Comparison of ENCODE assay signal across 8 mouse cellular contexts in the genomic region with DNA sequence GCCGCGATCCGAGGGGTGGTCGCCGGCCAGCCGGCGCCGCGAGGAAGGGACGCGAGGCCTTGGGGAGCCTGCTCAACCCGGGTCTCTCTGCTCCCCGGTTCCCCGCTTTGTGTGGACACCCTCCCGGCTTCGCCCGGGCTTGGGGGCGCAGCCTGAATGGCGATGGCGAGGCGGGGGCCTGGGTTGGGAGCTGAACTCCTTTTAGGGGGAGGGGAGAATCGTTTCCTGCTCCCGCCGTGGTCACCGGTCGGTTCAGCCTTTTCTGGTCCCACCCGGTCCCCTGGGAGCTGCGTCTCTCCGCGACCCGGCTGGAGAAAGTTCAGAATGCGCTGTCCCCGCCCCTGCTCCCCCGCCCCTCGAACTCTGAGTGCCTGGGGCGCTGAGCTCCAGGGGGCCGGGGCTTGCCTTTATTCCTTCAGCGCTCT. TPM values are rescaled to one million over a fixed set of nuclear protein-coding genes. Genes with fewer than 3 reads are reported as not detected.
DNase-seq lines count a peak whose midpoint lies in the region; ATAC-seq and TF ChIP-seq lines count a peak whose summit lies in the region.

No protein-coding gene starts in this region.

- intact Hi-C loops in heart, adult 2 months (cut with DNase I), result loop anchor here (2.0 kb wide), 3 partner anchors 19 to 63 kb away; no protein-coding TSS in a partner anchor

- peak overlapping the region; percentile 80 for H3K4me3 ChIP-seq in heart, adult 2 months
- peak overlapping the region; percentile 83 for H3K4me3 ChIP-seq in kidney, adult 2 months (ENCODE audit: insufficient read depth, low read depth, low read length)
- peak overlapping the region; percentile 56 for H3K4me3 ChIP-seq in liver, embryonic 14.5 days (ENCODE audit: insufficient read depth in 1 of 2, low read depth in 2 of 2, low read length in 2 of 2)
- H3K4me3 ChIP-seq in olfactory bulb, adult 2 months (ENCODE audit: insufficient read depth, low read depth, low read length), result peak overlapping the region; percentile 98

- ATAC-seq in liver, embryonic 14.5 days (ENCODE audit: insufficient read depth), result no peak

- peak; percentile 81 for TF ChIP-seq POLR2A in heart, adult 2 months (IDR thresholded peaks at IDR 0.05; ENCODE audit: insufficient read depth, low read depth, low read length)
- peak; percentile 35 for TF ChIP-seq POLR2A in kidney, adult 2 months (IDR thresholded peaks at IDR 0.05; ENCODE audit: low read depth, low read length)
- no peak for TF ChIP-seq POLR2A in olfactory bulb, adult 2 months (IDR thresholded peaks at IDR 0.05; ENCODE audit: insufficient read depth, low read depth, low read length)

- peaks cover 3% of the 10 kb centered on the region; the same call in 1 of the 2 replicates for H3K79me2 ChIP-seq in heart, adult 2 months (replicated peaks; ENCODE audit: control insufficient read depth, insufficient read depth, low read length)

- peak overlapping the region; percentile 100 for H3K27ac ChIP-seq in heart, adult 2 months
- H3K27ac ChIP-seq in kidney, adult 2 months (ENCODE audit: insufficient read depth, low read depth, low read length), result peak overlapping the region; percentile 95
- no peak overlapping the region for H3K27ac ChIP-seq in liver, embryonic 14.5 days
- peak overlapping the region; percentile 89 for H3K27ac ChIP-seq in olfactory bulb, adult 2 months (ENCODE audit: insufficient read depth, low read depth, low read length)

- DNase-seq in urinary bladder, adult 18-20 months (ENCODE audit: low spot score in 2 of 2), result peak; percentile 44 to 55
- no peak for DNase-seq in urinary bladder, postnatal 10 days (ENCODE audit: low spot score)
- peak; percentile 86 for DNase-seq in embryo, embryonic 11 days
- DNase-seq in heart, adult 2 months, result peak; percentile 91
- DNase-seq in kidney, adult 2 months, result peak; percentile 90
- DNase-seq in liver, embryonic 14.5 days (ENCODE audit: low read depth in 3 of 3, low spot score in 3 of 3), result no peak
- peak; percentile 53 to 59 for DNase-seq in thymus, postnatal 36 days

- under 1% methylated on average over 36 of the region's 38 CpGs for WGBS in heart, adult 2 months
- under 1% methylated on average over 36 of the region's 38 CpGs for WGBS in kidney, adult 2 months
- WGBS in liver, embryonic 14.5 days (ENCODE audit: insufficient replicate concordance), result 1% methylated on average over 38 of the region's 38 CpGs
- under 1% methylated on average over 38 of the region's 38 CpGs for WGBS in olfactory bulb, adult 2 months

- TF ChIP-seq EP300 in heart, adult 2 months (IDR thresholded peaks at IDR 0.05; ENCODE audit: insufficient read depth, low read depth, low read length), result peak; percentile 86; the same call in 1 of the 2 replicates
- TF ChIP-seq EP300 in liver, embryonic 14.5 days (IDR thresholded peaks at IDR 0.05; ENCODE audit: low read depth), result no peak

- peak overlapping the region; percentile 99 for H3K9ac ChIP-seq in heart, adult 2 months (ENCODE audit: low read depth, low read length)
- no peak overlapping the region; the same call in 1 of the 2 replicates for H3K9ac ChIP-seq in liver, embryonic 14.5 days (replicated peaks)

- H3K27me3 ChIP-seq in heart, adult 2 months (ENCODE audit: control insufficient read depth, insufficient read depth, low read length), result no peaks in the 10 kb centered on the region
- H3K27me3 ChIP-seq in kidney, adult 2 months (replicated peaks; ENCODE audit: control insufficient read depth, insufficient read depth, low read length), result no peaks in the 10 kb centered on the region
- H3K27me3 ChIP-seq in liver, embryonic 14.5 days (ENCODE audit: control insufficient read depth, insufficient read depth, low read length), result peaks cover 51% of the 10 kb centered on the region

- no peak for TF ChIP-seq CTCF in heart, adult 2 months (IDR thresholded peaks at IDR 0.05)
- TF ChIP-seq CTCF in kidney, adult 2 months (conservative IDR thresholded peaks at IDR 0.05; ENCODE audit: insufficient read depth, insufficient read length, low read depth, low read length), result no peak
- TF ChIP-seq CTCF in liver, embryonic 14.5 days (IDR thresholded peaks at IDR 0.05; ENCODE audit: low read depth), result no peak
- no peak for TF ChIP-seq CTCF in olfactory bulb, adult 2 months (IDR thresholded peaks at IDR 0.05; ENCODE audit: insufficient read depth, low read depth, low read length)

- H3K4me2 ChIP-seq in liver, embryonic 14.5 days (ENCODE audit: low read depth), result peak overlapping the region; percentile 64

- H3K9me3 ChIP-seq in liver, embryonic 14.5 days (ENCODE audit: control insufficient read depth, low read length), result no peaks in the 10 kb centered on the region

- peaks cover 12% of the 10 kb centered on the region for H3K4me1 ChIP-seq in heart, adult 2 months (ENCODE audit: control insufficient read depth, insufficient read depth, low read length)
- H3K4me1 ChIP-seq in kidney, adult 2 months (ENCODE audit: control insufficient read depth, insufficient read depth, low read length), result no peaks in the 10 kb centered on the region; the same call in 1 of the 2 replicates
- peaks cover 0 to 5% of the 10 kb centered on the region in 2 experiments; a peak in 2 of 4 replicates for H3K4me1 ChIP-seq in liver, embryonic 14.5 days (replicated peaks; ENCODE audit: control insufficient read depth in 2 of 2, insufficient read depth in 2 of 2, low read length in 1 of 2)
- peaks cover 23% of the 10 kb centered on the region for H3K4me1 ChIP-seq in olfactory bulb, adult 2 months (ENCODE audit: control insufficient read depth, insufficient read depth, low read length)

- H3K36me3 ChIP-seq in heart, adult 2 months (ENCODE audit: control insufficient read depth, insufficient read depth, low read length), result peaks cover 2% of the 10 kb centered on the region; the same call in 1 of the 2 replicates
- H3K36me3 ChIP-seq in kidney, adult 2 months (ENCODE audit: control insufficient read depth, insufficient read depth, low read length), result no peaks in the 10 kb centered on the region
- no peaks in the 10 kb centered on the region for H3K36me3 ChIP-seq in liver, embryonic 14.5 days (replicated peaks; ENCODE audit: control insufficient read depth, insufficient read depth, low read depth)

RNA-seq across cellular contexts. Expression of a gene that starts 1.8 kb away (rescaled TPM):
- 10 to 100 TPM; 49.8 to 55.0 TPM for total RNA-seq in heart, adult 2 months (2021)
- polyA plus RNA-seq in heart, adult 2 months (2012; rRNA removed), result 36.2 and 38.7 TPM in 2 replicates
- 16.5 and 18.5 TPM in 2 replicates for polyA plus RNA-seq in kidney, adult 2 months (2012; rRNA removed)
- 0.76 and 0.96 TPM in 2 replicates for polyA plus RNA-seq in liver, embryonic 14.5 days (2012; rRNA removed)
- 0.36 and 0.53 TPM in 2 replicates for polyA plus RNA-seq in liver, embryonic 14.5 days (2014; fragmentation: Nextera tagmentation; extraction: Ambion mirVana)
- not detected in 2 replicates for polyA plus RNA-seq in olfactory bulb, adult 2 months (2012; ENCODE audit: insufficient read depth, insufficient read length, low replicate concordance, missing spikeins)

RNA-seq across cellular contexts. Expression of a gene that starts 31.5 kb away (rescaled TPM):
- 10 to 100 TPM; 37.9 to 49.8 TPM for total RNA-seq in heart, adult 2 months (2021)
- polyA plus RNA-seq in heart, adult 2 months (2012; rRNA removed), result 22.6 and 34.5 TPM in 2 replicates
- polyA plus RNA-seq in kidney, adult 2 months (2012; rRNA removed), result 17.9 and 21.4 TPM in 2 replicates
- polyA plus RNA-seq in liver, embryonic 14.5 days (2012; rRNA removed), result 4.7 and 5.7 TPM in 2 replicates
- polyA plus RNA-seq in liver, embryonic 14.5 days (2014; fragmentation: Nextera tagmentation; extraction: Ambion mirVana), result 7.5 and 9.1 TPM in 2 replicates
- polyA plus RNA-seq in olfactory bulb, adult 2 months (2012; ENCODE audit: insufficient read depth, insufficient read length, low replicate concordance, missing spikeins), result not detected in 2 replicates

RNA-seq across cellular contexts. Expression of a gene that starts 52.4 kb away (rescaled TPM):
- 10 to 100 TPM; 99.5 to 99.7 TPM for total RNA-seq in heart, adult 2 months (2021)
- 39.3 and 86.5 TPM in 2 replicates for polyA plus RNA-seq in heart, adult 2 months (2012; rRNA removed)
- polyA plus RNA-seq in kidney, adult 2 months (2012; rRNA removed), result 56.6 and 59.8 TPM in 2 replicates
- 111 and 163 TPM in 2 replicates for polyA plus RNA-seq in liver, embryonic 14.5 days (2012; rRNA removed)
- 139 and 158 TPM in 2 replicates for polyA plus RNA-seq in liver, embryonic 14.5 days (2014; fragmentation: Nextera tagmentation; extraction: Ambion mirVana)
- polyA plus RNA-seq in olfactory bulb, adult 2 months (2012; ENCODE audit: insufficient read depth, insufficient read length, low replicate concordance, missing spikeins), result 341 and 667 TPM in 2 replicates

Comparison
In these comparisons a context has a peak if more than half of its experiments do, and no peak if none do; other contexts are left out.
1. DNase-seq: peak in urinary bladder, adult 18-20 months (2 of 2), embryo, embryonic 11 days (single experiment), heart, adult 2 months (2 of 2), kidney, adult 2 months (single experiment) and thymus, postnatal 36 days (2 of 2); none in urinary bladder, postnatal 10 days (single experiment) and liver, embryonic 14.5 days (0 of 3).
2. Peak in every context shown above with its lines, with median percentiles within 50 percentile points of each other: H3K4me3 ChIP-seq.